Mouse (Mus musculus) retina, postnatal 7 days (tissue): Measurements from ENCODE around the gene Man2b2.

ENCODE experiments used
- DNase-seq: peaks from one replicate; pipeline ENCODE4 v3.0.0-alpha.2; 2012; ENCODE audit warnings: low read depth, low spot score

Gene Man2b2

GRCm38 (mm10) chr5:36829913-36830879 is at the start of gene Man2b2:
TSS of gene Man2b2 (minus strand) at chr5:36830653.
- peak; percentile 83 for DNase-seq

- DNase-seq = no peak
These were observed 48.3 kb upstream of the Man2b2 start for GRCm38 (mm10) chr5:36878801-36879200.

GRCm38 (mm10) chr5:36877641-36878040 is 47.2 kb upstream of the Man2b2 start:
- no peak for DNase-seq

GRCm38 (mm10) chr5:36876777-36877396 is 46.4 kb upstream of the Man2b2 start:
- no peak for DNase-seq

GRCm38 (mm10) chr5:36875956-36876355 is 45.5 kb upstream of the Man2b2 start:
- DNase-seq = no peak

GRCm38 (mm10) chr5:36870916-36871315 is 40.5 kb upstream of the Man2b2 start:
- no peak for DNase-seq

- no peak for DNase-seq
These were observed 39.3 kb upstream of the Man2b2 start for GRCm38 (mm10) chr5:36869578-36870236.

- no peak for DNase-seq
These were observed 38.7 kb upstream of the Man2b2 start for GRCm38 (mm10) chr5:36869186-36869577.

- no peak for DNase-seq
These were observed 38.0 kb upstream of the Man2b2 start, which contains the start of gene Ppp2r2c for GRCm38 (mm10) chr5:36868266-36869090. TSS of gene Ppp2r2c (plus strand) at chr5:36868513.

- DNase-seq = no peak
These were observed 37.1 kb upstream of the Man2b2 start for GRCm38 (mm10) chr5:36867561-36867960.

- no peak for DNase-seq
These were observed 36.3 kb upstream of the Man2b2 start for GRCm38 (mm10) chr5:36866701-36867250.

- DNase-seq = no peak
These were observed 30.6 kb upstream of the Man2b2 start for GRCm38 (mm10) chr5:36861084-36861483.

GRCm38 (mm10) chr5:36857546-36857945 is 27.1 kb upstream of the Man2b2 start:
- no peak for DNase-seq

- DNase-seq = no peak
These were observed 26.1 kb upstream of the Man2b2 start for GRCm38 (mm10) chr5:36856529-36856928.

- DNase-seq = no peak
These were observed 24.7 kb upstream of the Man2b2 start for GRCm38 (mm10) chr5:36855180-36855579.

- no peak for DNase-seq
These were observed 21.1 kb upstream of the Man2b2 start for GRCm38 (mm10) chr5:36851572-36851971.

GRCm38 (mm10) chr5:36844490-36844889 is 14.0 kb upstream of the Man2b2 start:
- no peak for DNase-seq

- DNase-seq = no peak
These were observed 11.2 kb upstream of the Man2b2 start for GRCm38 (mm10) chr5:36841701-36842100.

GRCm38 (mm10) chr5:36840092-36840491 is 9.6 kb upstream of the Man2b2 start:
- DNase-seq = no peak

GRCm38 (mm10) chr5:36839602-36840001 is 9.1 kb upstream of the Man2b2 start:
- DNase-seq = no peak

GRCm38 (mm10) chr5:36839032-36839431 is 8.6 kb upstream of the Man2b2 start:
- no peak for DNase-seq
